Mouse (Mus musculus) liver, adult 2 months (tissue): ENCODE data around the gene Olfr51.
"Not testable (repeated sequence)": the region's sequence is repeated elsewhere in the genome, so short reads cannot be mapped to it uniquely, and the experiment has no call there.

Experiments used
- CTCF ChIP-seq: fragments of 200-500 bp; IDR thresholded peaks from 2 replicates; pipeline ENCODE4 v1.5.1; 2011; ENCODE audit warnings: low read depth, low read length, control low read depth
- POLR2A ChIP-seq: fragments of 200-500 bp; IDR thresholded peaks from 2 replicates; pipeline ENCODE4 v1.6.1; 2011; ENCODE audit warnings: low read length, control low read depth; ENCODE audit not compliant: insufficient read depth; ENCODE audit errors: extremely low read depth

- not testable (repeated sequence) for TF ChIP-seq POLR2A, CTCF
Measured at GRCm38 (mm10) chr11:51044776-51045175, 41.4 kb downstream of the Olfr51 start.
